Mouse (Mus musculus): ENCODE measurements around the gene Eps15l1. TPM values are rescaled to one million over a fixed set of nuclear protein-coding genes. Genes with fewer than 3 reads are reported as not detected.

The Eps15l1 gene
- total and polyA plus RNA-seq, 2 experiments, result 9.0 to 13.0 TPM

DNA sequence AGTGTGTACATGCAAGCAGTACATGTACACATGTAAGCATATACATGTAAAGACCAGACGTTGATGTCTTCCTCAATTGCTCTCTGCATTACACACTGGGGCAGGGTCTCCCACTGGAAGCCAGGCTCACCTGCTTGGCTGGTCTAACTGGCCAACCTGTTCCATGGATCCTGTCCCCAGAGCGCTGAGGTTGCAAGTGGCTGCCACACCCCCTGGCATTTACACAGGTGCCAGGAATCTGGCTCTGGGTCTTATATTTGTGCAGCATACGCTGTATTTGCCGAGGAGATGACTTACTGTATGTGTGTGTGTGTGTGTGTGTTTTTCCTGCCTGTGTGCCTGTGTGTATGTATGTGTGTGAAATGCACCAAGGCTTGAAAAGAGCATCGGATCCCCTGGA is 114.3 kb downstream of the Eps15l1 start:
- Histone ChIP-seq H3K27ac (replicated peaks; ENCODE audit: insufficient read depth, low read depth, low read length) (no peak overlapping the region), H3K4me1 (ENCODE audit: control insufficient read depth, insufficient read depth, low read length) (peaks cover 3% of the 10 kb centered on the region; the same call in 1 of the 2 replicates), H3K79me2 (ENCODE audit: control insufficient read depth, insufficient read depth, low read length) (no peaks in the 10 kb centered on the region), H3K36me3 (ENCODE audit: control insufficient read depth, insufficient read depth, low read length) (no peaks in the 10 kb centered on the region), H3K27me3 (ENCODE audit: control insufficient read depth, insufficient read depth, low read length) (no peaks in the 10 kb centered on the region), H3K9ac (ENCODE audit: low read depth, low read length) (no peak overlapping the region), H3K4me3 (ENCODE audit: insufficient read depth, low read depth, low read length) (no peak overlapping the region)
- WGBS, result 84% methylated on average over 5 of the region's 5 CpGs
- TF ChIP-seq CTCF (IDR thresholded peaks at IDR 0.05; ENCODE audit: low read depth, low read length) (no peak), POLR2A (IDR thresholded peaks at IDR 0.05; ENCODE audit: extremely low read depth, insufficient read depth, low read length) (no peak)
- DNase-seq (ENCODE audit: extremely low read depth, low read depth, low spot score), result no peak

DNA sequence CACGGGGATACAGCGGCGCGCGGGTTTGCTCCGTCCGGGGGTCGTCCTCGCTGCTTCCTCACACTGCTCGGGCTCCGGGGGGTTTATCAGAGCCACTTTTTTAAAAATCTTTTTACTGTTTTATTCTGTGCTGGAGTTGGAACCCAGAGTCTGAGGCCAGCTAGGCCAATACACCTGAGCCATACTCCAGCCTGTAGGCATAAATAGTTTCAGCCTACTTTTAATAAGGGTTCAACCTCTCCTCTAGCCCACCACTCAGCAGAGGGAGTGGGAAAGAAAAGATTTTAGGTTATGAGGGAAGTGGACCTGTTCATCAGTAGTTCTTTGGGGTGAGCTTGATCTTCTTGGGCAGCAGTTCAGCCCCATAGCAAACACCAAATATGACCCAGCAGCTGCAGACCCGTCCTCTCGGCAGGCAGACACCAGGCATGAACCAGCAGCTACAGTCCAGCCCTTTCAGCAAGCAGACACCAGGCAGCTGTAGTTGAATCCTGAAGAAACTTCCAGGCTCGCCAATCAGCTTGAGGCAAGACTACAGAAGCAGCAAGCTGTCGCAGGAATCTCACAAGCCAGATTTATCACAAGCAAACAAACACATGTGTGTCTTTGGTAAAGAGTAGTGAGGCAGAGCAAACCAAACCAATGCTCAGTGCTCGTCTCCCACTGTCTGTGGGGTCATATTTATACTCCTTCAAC is 115.9 kb downstream of the Eps15l1 start, which contains the start of gene Gm10282:
Gm10282 (minus strand) TSS at position 51 of the 696 bp plus-strand sequence.
- Histone ChIP-seq H3K9ac (ENCODE audit: low read depth, low read length) (no peak within 1 kb of the TSS), H3K36me3 (ENCODE audit: control insufficient read depth, insufficient read depth, low read length) (no peaks in the 10 kb centered on the region), H3K27me3 (ENCODE audit: control insufficient read depth, insufficient read depth, low read length) (no peaks in the 10 kb centered on the region), H3K27ac (replicated peaks; ENCODE audit: insufficient read depth, low read depth, low read length) (no peak within 1 kb of the TSS), H3K4me1 (ENCODE audit: control insufficient read depth, insufficient read depth, low read length) (peaks cover 3% of the 10 kb centered on the region; the same call in 1 of the 2 replicates), H3K79me2 (ENCODE audit: control insufficient read depth, insufficient read depth, low read length) (no peaks in the 10 kb centered on the region), H3K4me3 (ENCODE audit: insufficient read depth, low read depth, low read length) (no peak within 1 kb of the TSS)
- TF ChIP-seq CTCF (IDR thresholded peaks at IDR 0.05; ENCODE audit: low read depth, low read length), result no peak
- TF ChIP-seq POLR2A (IDR thresholded peaks at IDR 0.05; ENCODE audit: extremely low read depth, insufficient read depth, low read length), result no peak
- WGBS, result 92% methylated on average over 16 of the region's 16 CpGs
- DNase-seq (ENCODE audit: extremely low read depth, low read depth, low spot score), result no peak

DNA sequence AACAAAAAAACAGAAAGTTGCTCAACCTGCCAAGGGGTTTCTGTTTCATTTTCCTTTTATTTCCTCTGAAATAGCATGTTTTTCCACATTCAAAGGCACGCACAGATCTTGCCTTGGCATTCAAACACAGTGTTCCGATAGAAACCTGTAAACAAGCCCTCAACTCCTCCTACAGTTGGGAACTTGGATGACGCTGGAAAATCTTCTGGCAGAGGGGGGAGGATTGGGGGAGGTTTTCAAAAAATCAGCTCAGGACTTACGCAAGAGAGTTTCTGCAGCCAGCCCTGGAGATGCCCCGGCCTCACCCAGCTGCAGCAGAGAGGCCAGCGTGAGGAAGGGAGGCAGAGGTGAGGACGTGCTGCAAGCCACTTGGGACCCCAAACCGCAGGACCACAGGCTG is 117.6 kb downstream of the Eps15l1 start:
- H3K4me3 ChIP-seq (ENCODE audit: insufficient read depth, low read depth, low read length), result 0 out of 2 replicates have a peak overlapping the region, but pooled peaks have one; percentile 0
- DNase-seq (ENCODE audit: extremely low read depth, low read depth, low spot score), result peak; percentile 93

DNA sequence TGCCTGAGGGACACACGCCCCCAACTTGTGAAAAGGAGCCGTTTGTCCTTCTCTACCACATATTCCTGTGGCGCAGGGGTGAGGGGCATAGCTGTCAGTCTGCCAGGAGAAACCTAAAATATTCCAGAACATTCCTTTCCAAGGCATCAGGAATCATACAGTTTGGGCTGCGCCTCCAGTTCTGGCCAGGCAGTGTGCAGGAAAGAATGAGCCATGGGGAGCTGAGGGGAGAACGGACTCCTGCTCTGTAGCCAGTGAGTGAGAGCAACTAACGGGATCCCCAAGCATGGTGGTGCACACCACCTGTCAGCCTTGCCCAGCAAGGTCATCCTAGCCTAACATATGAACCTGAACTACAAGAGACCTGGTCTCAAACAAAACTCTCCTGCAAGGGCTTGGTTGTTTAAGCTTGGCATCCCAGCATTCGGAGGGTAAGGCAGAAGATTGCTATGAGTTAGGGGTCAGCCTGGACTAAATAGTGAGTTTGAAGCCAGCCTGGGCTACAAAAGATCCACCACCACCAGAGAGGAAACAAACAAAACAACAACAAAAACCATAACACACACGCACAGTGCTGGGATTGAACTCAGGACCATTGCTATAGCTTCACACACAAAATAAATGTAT is 118.2 kb downstream of the Eps15l1 start:
- Histone ChIP-seq H3K4me1 (ENCODE audit: control insufficient read depth, insufficient read depth, low read length) (peaks cover 3% of the 10 kb centered on the region; the same call in 1 of the 2 replicates), H3K27ac (replicated peaks; ENCODE audit: insufficient read depth, low read depth, low read length) (peak overlapping the region; percentile 69), H3K36me3 (ENCODE audit: control insufficient read depth, insufficient read depth, low read length) (no peaks in the 10 kb centered on the region), H3K9ac (ENCODE audit: low read depth, low read length) (no peak overlapping the region), H3K4me3 (ENCODE audit: insufficient read depth, low read depth, low read length) (no peak overlapping the region), H3K79me2 (ENCODE audit: control insufficient read depth, insufficient read depth, low read length) (no peaks in the 10 kb centered on the region), H3K27me3 (ENCODE audit: control insufficient read depth, insufficient read depth, low read length) (no peaks in the 10 kb centered on the region)
- no peak for DNase-seq (ENCODE audit: extremely low read depth, low read depth, low spot score)
- 70% methylated on average over 8 of the region's 8 CpGs for WGBS
- TF ChIP-seq CTCF (IDR thresholded peaks at IDR 0.05; ENCODE audit: low read depth, low read length), result no peak
- TF ChIP-seq POLR2A (IDR thresholded peaks at IDR 0.05; ENCODE audit: extremely low read depth, insufficient read depth, low read length), result no peak

More for the DNA sequence above, 117.6 kb downstream of the Eps15l1 start:
- no peaks in the 10 kb centered on the region for H3K36me3 ChIP-seq (ENCODE audit: control insufficient read depth, insufficient read depth, low read length)
- H3K9ac ChIP-seq (ENCODE audit: low read depth, low read length), result no peak overlapping the region
- H3K27ac ChIP-seq (replicated peaks; ENCODE audit: insufficient read depth, low read depth, low read length), result no peak overlapping the region; the same call in 1 of the 2 replicates
- WGBS, result 3% methylated on average over 8 of the region's 8 CpGs
- no peaks in the 10 kb centered on the region for H3K79me2 ChIP-seq (ENCODE audit: control insufficient read depth, insufficient read depth, low read length)
- TF ChIP-seq CTCF (IDR thresholded peaks at IDR 0.05; ENCODE audit: low read depth, low read length) (no peak), POLR2A (IDR thresholded peaks at IDR 0.05; ENCODE audit: extremely low read depth, insufficient read depth, low read length) (0 out of 2 replicates have a peak, but pooled peaks have one; percentile 19)
- peaks cover 3% of the 10 kb centered on the region; the same call in 1 of the 2 replicates for H3K4me1 ChIP-seq (ENCODE audit: control insufficient read depth, insufficient read depth, low read length)
- no peaks in the 10 kb centered on the region for H3K27me3 ChIP-seq (ENCODE audit: control insufficient read depth, insufficient read depth, low read length)

DNA sequence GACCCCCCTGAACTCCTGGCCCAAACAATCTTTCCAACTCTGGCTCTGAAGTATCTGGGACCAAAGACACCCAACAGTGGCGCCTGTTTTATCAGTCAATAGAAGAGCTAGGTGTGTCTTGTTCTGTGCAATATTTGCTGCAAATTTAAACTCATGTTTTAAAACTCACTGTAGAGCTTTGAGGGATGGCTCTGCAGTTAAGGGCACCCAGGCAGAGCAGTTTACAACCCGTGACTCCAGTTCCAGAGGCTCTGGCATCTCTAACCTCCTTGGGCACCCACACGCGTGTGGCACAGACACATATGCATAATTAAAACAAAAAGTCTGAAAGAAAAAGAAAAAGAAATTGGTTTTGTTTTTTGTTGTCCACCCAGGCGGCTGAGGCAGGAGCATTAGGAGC is 119.8 kb downstream of the Eps15l1 start:
- WGBS, result 88% methylated on average over 5 of the region's 5 CpGs
- no peak overlapping the region for H3K9ac ChIP-seq (ENCODE audit: low read depth, low read length)
- H3K4me1 ChIP-seq (ENCODE audit: control insufficient read depth, insufficient read depth, low read length), result peaks cover 3% of the 10 kb centered on the region; the same call in 1 of the 2 replicates
- no peak for DNase-seq (ENCODE audit: extremely low read depth, low read depth, low spot score)
- TF ChIP-seq POLR2A (IDR thresholded peaks at IDR 0.05; ENCODE audit: extremely low read depth, insufficient read depth, low read length) (no peak), CTCF (IDR thresholded peaks at IDR 0.05; ENCODE audit: low read depth, low read length) (no peak)
- no peaks in the 10 kb centered on the region for H3K36me3 ChIP-seq (ENCODE audit: control insufficient read depth, insufficient read depth, low read length)
- H3K79me2 ChIP-seq (ENCODE audit: control insufficient read depth, insufficient read depth, low read length), result no peaks in the 10 kb centered on the region
- no peak overlapping the region for H3K4me3 ChIP-seq (ENCODE audit: insufficient read depth, low read depth, low read length)
- H3K27me3 ChIP-seq (ENCODE audit: control insufficient read depth, insufficient read depth, low read length), result no peaks in the 10 kb centered on the region
- no peak overlapping the region for H3K27ac ChIP-seq (replicated peaks; ENCODE audit: insufficient read depth, low read depth, low read length)
